Mouse (Mus musculus): ENCODE data around the gene Zyx.

DNA sequence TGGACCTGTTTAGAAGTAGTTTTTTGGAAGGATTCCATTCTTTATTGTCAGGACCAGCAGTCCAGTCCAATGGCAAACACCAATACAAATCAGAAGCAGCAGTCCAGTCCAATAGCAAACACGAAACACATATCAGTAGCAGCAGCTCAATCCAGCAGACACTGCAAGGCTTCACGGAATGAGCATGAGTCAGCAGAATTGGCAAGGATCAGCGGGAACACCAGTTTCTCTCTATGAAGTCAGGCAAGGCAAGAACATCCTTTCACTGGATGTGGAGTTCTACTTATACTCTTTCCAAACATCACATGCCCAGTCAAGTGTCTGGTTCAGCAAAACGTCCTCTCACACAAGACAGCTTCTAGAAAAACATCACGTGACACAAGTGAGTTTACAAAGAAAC is 9.4 kb upstream of the Zyx start:
- no peak for TF ChIP-seq CTCF (IDR thresholded peaks at IDR 0.05; ENCODE audit: extremely low read depth, insufficient read length, insufficient replicate concordance, low read depth, low read length)
- TF ChIP-seq POLR2A (IDR thresholded peaks at IDR 0.05; ENCODE audit: low read depth, low read length) = no peak
